Mouse (Mus musculus): Measurements from ENCODE around the gene Arhgap45.

- TF ChIP-seq MYOD1 (IDR thresholded peaks at IDR 0.05; ENCODE audit: control insufficient read depth, insufficient read length, low read depth) (no peak), CTCF (IDR thresholded peaks at IDR 0.05; ENCODE audit: control insufficient read depth, insufficient read depth, insufficient read length) (no peak), USF1 (IDR thresholded peaks at IDR 0.05; ENCODE audit: low read depth) (no peak), MYOG (IDR thresholded peaks at IDR 0.05; ENCODE audit: control insufficient read depth, extremely low read depth, insufficient read length) (no peak), MAX (IDR thresholded peaks at IDR 0.05) (no peak), FOSL1 (IDR thresholded peaks at IDR 0.05; ENCODE audit: insufficient read depth, low read length, poor library complexity, severe bottlenecking) (no peak)
Observed at GRCm38 (mm10) chr10:79989272-79989786, 27.1 kb upstream of the Arhgap45 start.

Measured in C2C12 (cell line).